ENCODE assay signal across 8 mouse cellular contexts in the genomic region with DNA sequence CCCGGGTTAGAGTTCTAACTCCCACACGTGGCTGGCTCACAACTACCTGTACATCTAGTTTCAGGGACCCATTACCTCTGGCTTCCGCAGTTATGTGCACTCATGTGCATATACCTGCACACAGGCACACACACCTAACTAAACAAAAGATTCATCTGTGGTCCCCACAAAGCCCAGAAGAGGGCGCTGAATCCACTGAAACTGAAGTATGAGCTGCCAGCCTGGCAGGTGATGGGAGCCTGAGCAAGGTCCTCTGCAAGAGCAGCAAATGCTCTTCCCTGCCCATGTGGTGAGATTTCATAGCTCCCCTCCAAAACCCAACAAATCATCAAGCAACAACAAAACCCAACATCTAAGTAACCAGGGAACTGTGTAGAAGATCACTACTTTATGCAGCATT.
DNase-seq lines count a peak whose midpoint lies in the region; ATAC-seq and TF ChIP-seq lines count a peak whose summit lies in the region.
"Had no signal": no experiment of that assay in that cellular context is flagged by ENCODE, and none has a peak within 500 bp of the region (broad histone marks: within the 10 kb centered on the region; RNA-seq: fewer than 3 reads in every experiment).

No protein-coding gene starts in this region.

- 66% methylated on average over 4 of the region's 4 CpGs for WGBS in kidney, embryonic 14.5 days

- H3K27ac ChIP-seq in kidney, embryonic 14.5 days (ENCODE audit: low read depth, low read length): no peak overlapping the region
- no peak overlapping the region for H3K27ac ChIP-seq in ES-E14 (ENCODE audit: insufficient read depth, low read depth, low read length, poor library complexity, severe bottlenecking)

- no peaks in the 10 kb centered on the region for H3K27me3 ChIP-seq in kidney, embryonic 14.5 days (ENCODE audit: control insufficient read depth, insufficient read depth, low read length)

- no peaks in the 10 kb centered on the region for H3K9me3 ChIP-seq in kidney, embryonic 14.5 days (ENCODE audit: control insufficient read depth, low read length)
- H3K9me3 ChIP-seq in ES-E14 (ENCODE audit: control insufficient read depth, insufficient read depth, low read depth, low read length): no peaks in the 10 kb centered on the region

- no peak overlapping the region for H3K4me2 ChIP-seq in kidney, embryonic 14.5 days (replicated peaks; ENCODE audit: low read depth, low read length)

- intact Hi-C loops in left cerebral cortex, postnatal 10 days (cut with DNase I): no loop called here

- in situ Hi-C loops in ES-E14 (cut with MboI; ENCODE audit: low sequenced_read_pairs in 2 of 2, unreplicated experiment in 2 of 2): no loop called here

- no peak overlapping the region for H3K4me3 ChIP-seq in kidney, embryonic 14.5 days (ENCODE audit: low read length)
- no peak overlapping the region for H3K4me3 ChIP-seq in ES-E14 (ENCODE audit: insufficient read depth in 1 of 2, low read depth in 1 of 2, low read length in 2 of 2, poor library complexity in 1 of 2, severe bottlenecking in 1 of 2)
- H3K4me3 ChIP-seq: erythroblast, embryonic 14.5 days had no signal

- H3K9ac ChIP-seq in kidney, embryonic 14.5 days (ENCODE audit: low read depth, low read length): no peak overlapping the region
- no peak overlapping the region for H3K9ac ChIP-seq in ES-E14 (ENCODE audit: insufficient read depth, low read depth, low read length, poor library complexity, severe bottlenecking)

- H3K36me3 ChIP-seq in kidney, embryonic 14.5 days (ENCODE audit: control insufficient read depth, insufficient read depth, low read length): peaks cover 5% of the 10 kb centered on the region; the same call in 1 of the 2 replicates
- H3K36me3 ChIP-seq in ES-E14 (ENCODE audit: control insufficient read depth, insufficient read depth, low read length, poor library complexity, severe bottlenecking): peaks cover 11% of the 10 kb centered on the region

- H3K4me1 ChIP-seq in kidney, embryonic 14.5 days (ENCODE audit: control insufficient read depth, insufficient read depth, low read length): no peaks in the 10 kb centered on the region
- H3K4me1 ChIP-seq in ES-E14 (ENCODE audit: control insufficient read depth in 2 of 2, insufficient read depth in 2 of 2, low read length in 2 of 2, poor library complexity in 1 of 2): peaks cover 0 to 6% of the 10 kb centered on the region in 2 experiments; a peak in 1 of 4 replicates

- peak; percentile 16 for DNase-seq in kidney, postnatal 10 days
- peak; percentile 67 for DNase-seq in ES-E14 (ENCODE audit: low read depth, low spot score)
- peak; percentile 12 for DNase-seq in c-Kit-positive CD71-negative TER-119-negative erythroid progenitor cells, embryonic 14.5 days (ENCODE audit: low read depth)
- DNase-seq in layer of hippocampus, adult 8-10 months (ENCODE audit: low spot score in 2 of 2): no peak
- DNase-seq in left cerebral cortex, postnatal 10 days (ENCODE audit: extremely low spot score in 1 of 2, low spot score in 2 of 2): no peak

- ATAC-seq in kidney, embryonic 14.5 days (ENCODE audit: low FRiP score, low TSS enrichment): no peak
- ATAC-seq in megakaryocyte progenitor cell, adult 5-6 weeks (replicated peaks; ENCODE audit: poor library complexity): peak; percentile 81

TF ChIP-seq in ES-E14, 5 proteins besides CTCF, POLR2A, EP300 and RAD21:
- TF ChIP-seq CHD2 (IDR thresholded peaks at IDR 0.05; ENCODE audit: low read depth, low read length) (no peak), MAFK (IDR thresholded peaks at IDR 0.05; ENCODE audit: insufficient read depth, low read depth, low read length) (no peak), ZNF384 (IDR thresholded peaks at IDR 0.05; ENCODE audit: low read depth, low read length) (no peak), ZC3H11A (IDR thresholded peaks at IDR 0.05; ENCODE audit: borderline replicate concordance, low read depth, low read length) (no peak), HCFC1 (IDR thresholded peaks at IDR 0.05; ENCODE audit: borderline replicate concordance, insufficient read depth, low read length) (no peak)

Comparison
In these comparisons a context has a peak if more than half of its experiments do, and no peak if none do; other contexts are left out.
1. DNase-seq: peak in kidney, postnatal 10 days (single experiment), ES-E14 (single experiment) and c-Kit-positive CD71-negative TER-119-negative erythroid progenitor cells, embryonic 14.5 days (single experiment); none in layer of hippocampus, adult 8-10 months (0 of 2) and left cerebral cortex, postnatal 10 days (0 of 2).